Mouse (Mus musculus): ENCODE measurements around the gene Crybg1.

DNA sequence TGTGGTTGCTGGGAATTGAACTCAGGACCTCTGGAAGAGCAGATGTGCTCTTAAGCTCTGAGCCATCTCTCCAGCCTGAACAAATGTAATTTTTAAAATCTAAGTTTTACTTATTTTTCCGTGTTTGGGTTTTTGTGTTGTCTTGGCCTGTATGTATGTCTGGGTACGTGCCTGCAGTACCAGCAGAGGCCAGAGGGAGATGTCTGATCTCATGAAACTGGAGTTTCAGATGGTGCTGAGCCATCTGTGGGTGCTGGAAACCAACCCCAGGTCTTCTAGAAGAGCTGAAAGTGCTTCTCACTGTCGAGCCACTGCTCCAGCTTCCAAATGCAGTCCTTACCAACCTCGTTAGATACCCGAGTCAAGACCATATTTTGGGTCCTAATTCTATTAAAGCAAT lies 157.4 kb downstream of the Crybg1 start:
- TF ChIP-seq POLR2A (IDR thresholded peaks at IDR 0.05; ENCODE audit: borderline replicate concordance, extremely low read depth, low read depth, low read length) (no peak), CTCF (IDR thresholded peaks at IDR 0.05; ENCODE audit: insufficient read depth, low read length) (no peak)
